Mouse (Mus musculus) lung, adult 2 months (tissue): Measurements from ENCODE around the gene Gne.

Source experiments
- CTCF ChIP-seq: fragments of 200-500 bp; IDR thresholded peaks from 2 replicates; pipeline ENCODE4 v1.5.1; 2011; ENCODE audit warnings: mild to moderate bottlenecking, low read length, control low read depth; ENCODE audit not compliant: insufficient read depth
- POLR2A ChIP-seq: fragments of 200-500 bp; IDR thresholded peaks from 2 replicates; pipeline ENCODE4 v1.6.1; 2011; ENCODE audit warnings: low read depth, mild to moderate bottlenecking, control low read depth, low read length, borderline replicate concordance; ENCODE audit errors: extremely low read depth

GRCm38 (mm10) chr4:43984326-43984725 is 99.7 kb downstream of the Gne start:
- TF ChIP-seq POLR2A (no peak), CTCF (no peak)
